Mouse (Mus musculus) E14TG2a.4 (cell line): Measurements from ENCODE around the gene 9130213A22Rik.

Experiments
- CTCF ChIP-seq: conservative IDR thresholded peaks from 2 replicates; pipeline ENCODE4 v1.5.1; 2014; ENCODE audit warnings: low read length
- NANOG ChIP-seq: IDR thresholded peaks from 2 replicates; pipeline ENCODE4 v1.6.1; 2014; ENCODE audit warnings: borderline replicate concordance, low read length, mixed read lengths
- POU5F1 ChIP-seq: IDR thresholded peaks from 2 replicates; pipeline ENCODE4 v1.6.1; 2014; ENCODE audit warnings: low read length, borderline replicate concordance

DNA sequence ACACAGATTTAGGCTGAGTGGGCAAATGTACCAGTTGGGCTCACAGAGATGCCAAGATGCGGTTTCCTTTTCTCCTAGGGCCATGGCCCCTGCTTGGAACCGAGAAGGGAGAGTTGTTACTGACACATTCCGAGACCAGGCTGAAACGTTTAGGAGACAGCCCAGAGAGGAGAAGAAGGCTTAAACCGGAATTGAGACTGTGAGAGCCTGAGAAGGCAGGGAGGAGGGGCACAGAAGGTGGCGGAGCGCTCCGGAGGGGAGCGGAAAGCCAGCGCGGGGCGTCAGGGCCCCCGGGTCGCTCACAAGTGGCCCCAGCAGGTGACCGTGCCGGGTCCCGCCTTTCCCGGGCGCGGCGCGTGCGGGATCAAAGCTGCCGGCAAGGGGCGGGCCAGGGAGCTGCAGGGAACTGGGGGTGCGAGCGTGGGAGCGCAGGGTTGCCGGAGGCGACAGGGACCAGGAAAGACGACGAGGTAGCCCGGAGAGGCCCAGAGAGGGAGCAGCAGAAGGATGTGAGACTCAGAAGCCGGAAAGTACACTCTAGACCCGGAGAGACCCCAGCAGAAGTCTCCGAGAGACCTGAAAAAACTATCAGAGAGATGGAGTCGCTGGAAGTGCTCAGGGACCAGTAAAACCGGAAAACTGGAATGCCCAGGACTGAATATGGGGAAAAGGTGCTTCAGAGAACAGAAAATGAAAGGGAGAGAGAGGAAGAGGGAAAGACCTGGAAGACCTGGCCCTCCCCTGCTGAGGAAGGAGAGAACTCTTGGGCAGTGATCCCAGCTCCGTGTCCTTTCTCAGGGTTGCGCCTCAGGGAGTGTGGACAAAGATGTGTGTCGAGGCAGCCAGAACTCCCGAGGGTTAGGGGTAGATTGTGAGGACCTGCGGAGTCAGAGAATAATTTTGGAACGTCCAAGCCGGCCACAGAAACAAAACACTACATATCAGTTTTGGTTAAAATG lies 4.4 kb downstream of the 9130213A22Rik start:
- TF ChIP-seq CTCF (no peak), POU5F1 (no peak), NANOG (no peak)
